Mouse (Mus musculus) cerebellum, adult 2 months (tissue): ENCODE data around the gene Ctnna2.

Source experiments
- CTCF ChIP-seq: fragments of 200-500 bp; IDR thresholded peaks from 2 replicates; pipeline ENCODE4 v1.5.1; 2011; ENCODE audit warnings: low read depth, mild to moderate bottlenecking, control low read depth, low read length, moderate library complexity, borderline replicate concordance; ENCODE audit not compliant: insufficient read depth
- POLR2A ChIP-seq: fragments of 200-500 bp; IDR thresholded peaks from 2 replicates; pipeline ENCODE4 v1.6.1; 2011; ENCODE audit warnings: low read length, control low read depth, borderline replicate concordance; ENCODE audit not compliant: insufficient read depth

DNA sequence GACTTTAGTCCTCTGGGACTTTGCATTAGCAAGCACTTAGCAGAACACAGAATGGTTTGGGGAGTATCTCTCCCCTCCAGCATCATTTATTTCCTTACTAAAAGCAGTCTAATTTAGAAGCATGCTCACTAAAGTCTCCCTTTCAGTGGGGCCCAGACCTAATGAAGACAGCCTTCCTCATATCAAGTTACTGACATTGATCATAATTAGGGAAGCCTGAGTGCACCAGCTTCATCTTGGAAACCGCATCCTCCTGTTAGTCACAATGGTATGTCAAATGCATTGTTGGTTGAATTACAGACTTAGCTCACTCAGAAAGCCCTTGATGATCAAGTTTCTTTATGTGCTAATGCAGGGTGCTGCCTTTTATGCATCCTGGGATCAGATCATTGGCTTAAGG, 236.5 kb downstream of the Ctnna2 start:
- TF ChIP-seq POLR2A (no peak), CTCF (no peak)
